Mouse (Mus musculus): ENCODE results near the gene Ptprh. TPM values are rescaled to one million over a fixed set of nuclear protein-coding genes. Genes with fewer than 3 reads are reported as not detected.

Gene Ptprh
- total RNA-seq, 2 experiments from 2014 or later = not detected

GRCm38 (mm10) chr7:4501558-4502397, 102.1 kb downstream of the Ptprh start, which contains the start of gene Ppp1r12c:
TSS of gene Ppp1r12c (minus strand) at chr7:4501680.
- peak; percentile 98 for DNase-seq

- DNase-seq = peak; percentile 67
These were observed 102.9 kb downstream of the Ptprh start for GRCm38 (mm10) chr7:4500892-4501471.

- DNase-seq = no peak
These were observed 104.8 kb downstream of the Ptprh start for GRCm38 (mm10) chr7:4499034-4499433.

Small RNA genes lying within 50 kb of the gene (microRNA-seq; reads per million reads assigned to microRNA genes)
- not detected for gene Gm23577

Other genes with a start within 250 kb of the Ptprh start
- under 1 TPM; 0.12 to 0.18 TPM for gene Gp6, start 206.3 kb downstream of the Ptprh start, total RNA-seq (2021)
- 10 to 100 TPM; 30.9 to 38.2 TPM for gene Rdh13, start 158.4 kb downstream of the Ptprh start, total RNA-seq (2021)
- 1 to 10 TPM; 2.1 to 7.1 TPM for gene Eps8l1, start 143.4 kb downstream of the Ptprh start, total RNA-seq (2021)
- gene Ppp1r12c, start 102.4 kb downstream of the Ptprh start, total RNA-seq (2021) = 10 to 100 TPM; 74.0 to 84.4 TPM
- 10 to 100 TPM; 17.3 to 93.6 TPM for gene Tnnt1, start 87.7 kb downstream of the Ptprh start, total RNA-seq (2021)
- 1 to 10 TPM in 1 of 2 experiments, under 1 TPM in 1; 0.78 to 1.3 TPM for gene Tnni3, start 79.8 kb downstream of the Ptprh start, total RNA-seq (2021)
- 1 to 10 TPM in 1 of 2 experiments, under 1 TPM in 1; 0.60 to 1.1 TPM for gene Dnaaf3, start 71.6 kb downstream of the Ptprh start, total RNA-seq (2021)
- gene Syt5, start 56.5 kb downstream of the Ptprh start, total RNA-seq (2021) = 10 to 100 TPM in 1 of 2 experiments, 1 to 10 TPM in 1; 9.5 to 12.7 TPM
- gene Tmem86b, start 27.4 kb upstream of the Ptprh start, total RNA-seq (2021) = 10 to 100 TPM; 12.7 to 14.7 TPM
- 10 to 100 TPM; 74.0 to 83.3 TPM for gene Ppp6r1, start 55.0 kb upstream of the Ptprh start, total RNA-seq (2021)
- gene Hspbp1, start 81.0 kb upstream of the Ptprh start, total RNA-seq (2021) = 10 to 100 TPM; 36.1 to 36.7 TPM
- gene Brsk1, start 86.6 kb upstream of the Ptprh start, total RNA-seq (2021) = 10 to 100 TPM in 1 of 2 experiments, 1 to 10 TPM in 1; 7.5 to 11.8 TPM
- gene Tmem150b, start 121.2 kb upstream of the Ptprh start, total RNA-seq (2021) = under 1 TPM; 0.21 to 0.27 TPM
- 10 to 100 TPM; 54.5 to 98.2 TPM for gene Kmt5c, start 136.1 kb upstream of the Ptprh start, total RNA-seq (2021)
- gene Cox6b2, start 149.1 kb upstream of the Ptprh start, total RNA-seq (2021) = 10 to 100 TPM; 28.5 to 39.2 TPM
- not detected for gene Fam71e2, start 167.3 kb upstream of the Ptprh start, total RNA-seq (2021)
- under 1 TPM; 0.12 to 0.18 TPM for gene Il11, start 178.8 kb upstream of the Ptprh start, total RNA-seq (2021)
- not detected for gene Tmem190, start 178.9 kb upstream of the Ptprh start, total RNA-seq (2021)
- gene Tmem238, start 185.6 kb upstream of the Ptprh start, total RNA-seq (2021) = 10 to 100 TPM; 10.4 to 11.3 TPM
- 1,000 to 10,000 TPM; 1,057 to 1,113 TPM for gene Rpl28, start 188.8 kb upstream of the Ptprh start, total RNA-seq (2021)
- 100 to 1,000 TPM; 122 to 126 TPM for gene Ube2s, start 208.5 kb upstream of the Ptprh start, total RNA-seq (2021)
- gene Shisa7, start 240.7 kb upstream of the Ptprh start, total RNA-seq (2021) = 1 to 10 TPM; 1.3 to 3.1 TPM

Measured in adrenal gland, postnatal 10 days (tissue).